Mouse (Mus musculus) hindlimb bud, embryonic 11.5 days (tissue): ENCODE results near the gene B4galt1.

Experiments
- DNase-seq: peaks from one replicate; pipeline ENCODE4 v3.0.0-alpha.2; 2012; ENCODE audit warnings: low read depth, low spot score; ENCODE audit errors: extremely low spot score

The B4galt1 gene

GRCm38 (mm10) chr4:40844251-40844721 is 9.5 kb downstream of the B4galt1 start:
- DNase-seq = no peak

DNA sequence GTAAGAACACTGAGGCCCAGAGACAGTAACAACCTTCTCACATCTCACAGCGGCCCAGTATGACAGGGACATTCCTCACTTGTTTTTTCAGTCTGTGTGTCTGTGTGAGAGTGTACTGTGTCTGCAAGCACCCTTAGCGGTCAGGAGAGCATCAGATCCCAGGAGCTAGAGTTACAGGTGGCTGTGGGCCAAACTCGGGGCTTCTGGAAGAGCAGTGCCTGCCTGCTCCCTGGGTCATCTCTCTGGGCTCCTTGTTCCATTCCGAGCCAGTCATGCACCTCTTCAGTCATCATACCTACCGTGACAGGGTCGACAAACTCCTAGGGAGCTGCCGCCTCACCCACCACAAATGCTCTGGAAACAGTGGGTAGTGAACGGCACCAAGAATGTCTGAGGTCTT is 10.1 kb downstream of the B4galt1 start:
- DNase-seq = no peak

DNA sequence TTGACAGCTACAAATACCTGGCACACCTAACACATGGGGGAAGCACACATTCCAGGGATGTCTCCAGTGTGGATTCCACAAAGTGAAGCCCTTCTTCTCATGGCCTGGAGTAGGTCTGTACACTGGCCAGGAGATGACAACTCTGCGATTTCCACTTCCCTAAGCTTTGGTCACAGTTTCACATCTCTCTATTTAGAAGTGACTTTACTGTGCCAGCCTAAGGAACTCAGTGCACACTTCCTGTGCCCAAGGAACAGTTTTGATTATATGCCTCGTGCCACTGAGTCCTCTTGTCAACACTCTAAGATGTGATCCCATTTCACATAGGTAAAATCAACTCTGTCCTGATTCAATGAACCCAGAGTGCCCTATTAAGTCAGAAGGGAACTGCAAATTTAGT is 13.4 kb downstream of the B4galt1 start:
- no peak for DNase-seq

DNA sequence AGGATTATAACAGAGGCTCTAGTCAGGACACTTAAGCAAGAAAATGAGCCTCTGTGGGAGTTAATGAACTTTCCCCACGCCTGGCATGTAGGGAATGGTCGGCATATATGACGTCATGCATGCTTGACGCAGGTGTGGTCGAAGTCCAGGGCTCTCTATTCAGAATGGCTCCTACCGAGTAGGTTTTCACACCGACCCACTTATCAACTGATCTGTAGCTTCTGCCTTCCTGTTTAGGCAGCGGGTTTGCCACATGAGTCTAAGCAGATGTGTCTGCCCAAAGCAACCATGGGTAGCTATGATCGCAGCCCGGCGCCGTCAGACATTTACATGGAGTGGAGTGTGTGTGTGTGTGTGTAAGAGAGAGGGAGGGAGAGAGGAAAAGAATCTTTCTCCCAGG is 14.6 kb downstream of the B4galt1 start:
- DNase-seq = no peak

- DNase-seq = no peak
Observed at GRCm38 (mm10) chr4:40837451-40838285, 16.1 kb downstream of the B4galt1 start.

GRCm38 (mm10) chr4:40837008-40837407 is 16.8 kb downstream of the B4galt1 start:
- DNase-seq = no peak

- DNase-seq = no peak
Observed at GRCm38 (mm10) chr4:40834872-40835271, 18.9 kb downstream of the B4galt1 start.

DNA sequence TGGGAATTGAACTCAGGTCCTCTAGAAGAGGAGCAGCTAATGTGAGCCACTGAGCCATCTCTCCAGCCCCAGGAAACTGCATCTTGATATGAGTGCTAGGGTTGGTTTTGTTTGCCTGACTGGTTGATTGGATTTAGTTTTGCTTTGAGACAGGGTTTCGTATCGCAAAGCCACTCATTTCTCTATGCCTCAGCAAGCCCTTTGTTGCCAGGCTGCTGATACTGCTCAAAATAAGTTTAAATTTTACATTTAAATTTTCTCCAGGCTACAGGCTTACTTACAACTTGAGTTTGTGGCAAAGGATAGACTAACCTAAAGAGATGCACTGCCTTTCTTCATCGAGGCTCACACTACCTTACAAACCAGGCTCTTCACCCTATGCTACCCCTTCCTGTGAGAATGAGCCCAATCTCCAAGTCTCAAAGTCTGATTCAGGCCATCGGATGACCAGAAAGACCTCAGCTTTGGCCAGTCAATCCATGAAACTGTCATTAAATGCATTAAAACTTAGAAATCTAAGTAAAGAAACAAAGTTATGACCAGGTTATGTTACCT is 19.5 kb downstream of the B4galt1 start:
- DNase-seq = no peak

DNA sequence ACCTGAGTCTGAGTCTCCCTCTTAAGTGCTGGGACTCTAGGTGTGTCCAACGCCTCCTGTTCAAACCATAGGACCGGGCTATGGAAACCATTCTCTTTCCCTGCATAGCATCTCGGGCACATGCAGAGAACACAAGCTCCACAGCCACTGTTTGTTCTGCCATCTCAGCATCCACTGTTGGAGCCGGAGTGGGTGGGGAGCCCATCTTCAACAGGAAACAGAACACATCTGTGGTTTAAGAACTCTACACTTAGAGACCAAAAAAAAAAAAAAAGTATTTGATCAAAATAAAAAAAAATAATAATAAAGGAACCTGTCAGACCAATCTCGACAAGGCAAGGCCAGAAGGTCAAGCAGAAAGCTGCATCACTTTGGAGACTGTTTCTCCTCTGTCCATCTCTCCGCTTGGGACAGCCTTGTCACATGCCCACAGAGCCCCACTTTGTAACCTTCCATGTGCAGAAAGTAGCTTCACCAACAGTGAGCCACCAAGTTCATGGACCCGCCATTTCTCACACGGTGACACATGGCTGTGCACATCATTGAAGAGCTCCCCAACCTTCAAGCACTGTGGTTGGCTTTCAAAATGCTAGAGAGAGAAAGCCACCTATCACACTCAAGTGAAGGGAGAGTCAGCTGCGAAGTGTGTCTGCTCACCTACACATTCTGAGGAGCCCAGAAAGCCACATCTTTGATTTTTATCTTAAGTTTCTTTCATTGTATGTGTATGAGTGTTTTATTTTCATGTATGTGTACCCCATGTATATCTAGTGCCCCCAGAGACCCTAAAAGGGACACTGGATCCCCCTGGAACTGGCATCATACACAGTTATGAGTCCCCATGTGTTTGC is 20.2 kb downstream of the B4galt1 start:
- DNase-seq = no peak

GRCm38 (mm10) chr4:40830530-40830929 is 23.3 kb downstream of the B4galt1 start:
- no peak for DNase-seq

- no peak for DNase-seq
Observed at GRCm38 (mm10) chr4:40829654-40830400, 24.0 kb downstream of the B4galt1 start.

GRCm38 (mm10) chr4:40828910-40829309 is 24.9 kb downstream of the B4galt1 start:
- no peak for DNase-seq

GRCm38 (mm10) chr4:40827926-40828325 is 25.9 kb downstream of the B4galt1 start:
- no peak for DNase-seq

DNA sequence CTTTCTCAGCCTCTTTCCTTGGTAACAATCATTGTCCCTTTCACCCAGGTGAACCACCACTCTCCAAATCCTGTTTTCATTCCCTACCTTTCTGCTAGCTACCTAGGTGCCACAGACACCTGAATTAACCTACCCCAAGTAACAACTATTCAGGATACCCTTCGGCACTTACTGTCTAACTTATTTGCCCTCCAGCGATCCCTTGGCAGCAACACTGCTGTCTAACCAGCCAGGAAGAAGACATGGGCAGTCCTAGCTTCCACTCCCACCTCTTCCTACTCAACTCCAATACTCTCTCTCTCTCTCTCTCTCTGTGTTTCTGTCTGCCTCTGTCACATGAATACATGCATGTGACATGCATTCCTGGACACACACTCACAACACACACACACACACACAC is 27.0 kb downstream of the B4galt1 start:
- DNase-seq = no peak

DNA sequence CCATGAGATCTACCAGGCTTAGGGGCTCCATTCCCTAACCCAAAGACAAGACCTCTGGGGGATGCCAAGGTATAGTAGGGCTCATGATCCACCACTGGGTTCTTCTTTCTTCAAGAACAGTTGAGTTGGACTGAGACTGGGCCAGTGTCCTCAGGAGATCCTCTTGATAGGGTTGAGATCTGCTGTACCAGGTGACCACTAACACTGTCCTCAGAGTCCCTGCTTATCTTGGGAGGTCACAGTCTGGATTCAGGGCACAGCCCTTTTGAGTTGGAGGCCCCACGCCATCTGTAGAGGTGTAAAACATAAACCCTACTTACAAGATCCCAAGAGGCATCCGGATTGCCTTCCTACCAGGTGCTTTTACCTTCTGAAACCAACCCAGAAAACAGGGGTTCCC is 27.8 kb downstream of the B4galt1 start:
- DNase-seq = no peak

- DNase-seq = no peak
Observed at GRCm38 (mm10) chr4:40825146-40825545, 28.7 kb downstream of the B4galt1 start.

DNA sequence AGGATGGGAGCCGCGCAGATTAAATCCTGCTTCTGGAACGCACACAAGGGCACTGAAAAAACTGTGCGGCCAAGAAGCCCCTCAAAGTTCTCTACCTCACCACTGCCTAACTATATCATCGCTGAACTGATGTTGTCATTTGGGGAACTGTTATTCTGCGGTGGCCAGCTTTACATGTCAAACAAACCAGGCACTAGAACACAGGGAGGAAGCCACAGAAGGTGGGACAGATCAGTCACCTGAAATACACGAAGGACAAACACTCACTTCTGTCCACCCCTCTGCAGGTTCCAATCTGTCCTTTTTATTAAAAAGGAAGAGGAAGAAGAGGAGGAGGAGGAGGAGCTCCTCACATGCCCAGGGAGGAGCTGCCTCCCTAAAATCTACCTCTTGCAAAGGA is 29.3 kb downstream of the B4galt1 start:
- no peak for DNase-seq

DNA sequence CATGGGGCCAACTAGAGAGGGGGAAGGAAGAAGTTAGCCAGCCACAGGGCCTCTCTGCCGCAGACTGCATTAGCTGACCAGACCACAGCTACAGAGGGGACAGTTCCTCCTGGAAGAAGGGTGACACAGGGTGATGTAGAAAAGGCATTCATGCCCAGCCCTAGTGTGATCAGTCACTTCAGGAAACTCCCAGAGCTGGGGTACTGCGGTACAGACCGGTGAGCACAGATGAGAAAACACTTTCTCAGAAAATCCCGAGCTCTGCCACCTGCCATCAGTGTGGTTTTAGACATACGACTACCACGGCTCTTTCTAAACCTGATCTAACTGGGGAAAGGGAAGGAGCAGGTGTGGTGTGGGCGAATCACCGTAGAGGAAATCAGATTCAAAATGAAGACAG is 30.1 kb downstream of the B4galt1 start:
- DNase-seq = no peak

DNA sequence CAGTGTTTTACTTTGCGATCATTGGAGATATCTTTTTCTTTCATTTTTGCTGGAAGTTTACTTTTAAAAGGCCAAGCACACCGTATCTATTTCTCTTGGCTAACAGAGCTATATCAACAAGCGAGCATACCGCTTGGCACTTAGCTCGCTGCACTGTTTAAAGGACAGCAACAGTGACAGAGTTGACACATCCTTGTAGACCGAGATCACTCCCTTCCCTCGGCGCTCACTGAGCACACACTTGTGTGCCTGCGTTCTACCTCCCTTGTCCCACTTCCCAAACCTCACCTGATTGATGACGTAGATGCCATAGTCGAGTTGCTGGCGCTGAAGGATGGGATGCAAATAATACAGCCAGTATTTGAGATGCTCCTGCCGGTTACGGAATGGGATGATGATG is 30.7 kb downstream of the B4galt1 start:
- DNase-seq = no peak

- DNase-seq = no peak
Observed at GRCm38 (mm10) chr4:40821303-40822023, 32.3 kb downstream of the B4galt1 start.
